ENCODE assay signal across 11 mouse cellular contexts in the genomic region with DNA sequence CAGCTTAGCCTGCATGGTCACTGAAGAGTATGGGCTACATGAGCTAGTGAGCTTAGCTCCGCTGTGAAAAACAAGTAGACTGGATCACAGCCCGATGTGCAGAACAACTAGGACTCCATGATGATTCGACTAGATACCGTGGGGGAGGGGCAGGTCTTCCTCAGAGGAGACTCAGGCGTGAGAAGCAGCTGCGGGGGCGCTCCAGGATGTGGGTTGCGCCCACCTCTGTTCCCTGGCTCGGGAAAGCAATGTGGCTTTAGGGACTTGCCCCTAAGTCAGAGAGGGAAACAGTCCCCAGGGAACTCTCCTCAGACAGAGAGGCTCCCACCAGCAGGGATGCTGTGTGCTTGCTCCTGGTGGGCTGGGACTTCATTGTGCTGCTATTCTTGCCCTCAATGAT. TPM values are rescaled to one million over a fixed set of nuclear protein-coding genes. Genes with fewer than 3 reads are reported as not detected.
A peak's percentile ranks its signal among the peaks of the same experiment; 100 is the strongest.
DNase-seq lines count a peak whose midpoint lies in the region; ATAC-seq and TF ChIP-seq lines count a peak whose summit lies in the region.
"Had no signal": no experiment of that assay in that cellular context is flagged by ENCODE, and none has a peak within 500 bp of the region (broad histone marks: within the 10 kb centered on the region; RNA-seq: fewer than 3 reads in every experiment).

No protein-coding gene starts in this region.

- ATAC-seq in embryonic facial prominence, embryonic 14.5 days (ENCODE audit: low read depth), result no peak
- ATAC-seq: Patski had no signal

- no peaks in the 10 kb centered on the region for H3K9me3 ChIP-seq in embryonic facial prominence, embryonic 14.5 days (ENCODE audit: control insufficient read depth, low read length)
- H3K9me3 ChIP-seq: embryonic facial prominence, embryonic 15.5 days; midbrain, embryonic 12.5 days had no signal

- H3K36me3 ChIP-seq in kidney, adult 2 months (ENCODE audit: control insufficient read depth, insufficient read depth, low read length), result no peaks in the 10 kb centered on the region
- H3K36me3 ChIP-seq in embryonic facial prominence, embryonic 14.5 days (ENCODE audit: control insufficient read depth, insufficient read depth, low read length), result no peaks in the 10 kb centered on the region
- H3K36me3 ChIP-seq: embryonic facial prominence, embryonic 15.5 days; midbrain, embryonic 12.5 days had no signal

- H3K4me1 ChIP-seq in kidney, adult 2 months (ENCODE audit: control insufficient read depth, insufficient read depth, low read length), result no peaks in the 10 kb centered on the region
- peaks cover 15% of the 10 kb centered on the region; the same call in 1 of the 2 replicates for H3K4me1 ChIP-seq in embryonic facial prominence, embryonic 14.5 days (ENCODE audit: control insufficient read depth, insufficient read depth, low read length)

- H3K4me2 ChIP-seq in embryonic facial prominence, embryonic 14.5 days (ENCODE audit: low read depth, low read length), result no peak overlapping the region
- H3K4me2 ChIP-seq: embryonic facial prominence, embryonic 15.5 days; midbrain, embryonic 12.5 days had no signal

- H3K27ac ChIP-seq in kidney, adult 2 months (ENCODE audit: insufficient read depth, low read depth, low read length), result no peak overlapping the region
- H3K27ac ChIP-seq in embryonic facial prominence, embryonic 14.5 days (replicated peaks; ENCODE audit: low read depth, low read length), result no peak overlapping the region
- H3K27ac ChIP-seq: embryonic facial prominence, embryonic 15.5 days; midbrain, embryonic 12.5 days had no signal

- DNase-seq in kidney, postnatal 14 days, result peak; percentile 31
- no peak for DNase-seq in kidney, adult 2 months
- peak; percentile 23 for DNase-seq in c-Kit-positive CD71-negative TER-119-negative erythroid progenitor cells, embryonic 14.5 days (ENCODE audit: low read depth)
- peak; percentile 47 for DNase-seq in embryonic facial prominence, embryonic 14.5 days (ENCODE audit: low spot score)
- DNase-seq in testis, postnatal 10 days (ENCODE audit: low spot score), result peak; percentile 79
- DNase-seq in spleen, postnatal 36 days (ENCODE audit: low spot score in 2 of 2), result no peak
- DNase-seq in urinary bladder, postnatal 25 days (ENCODE audit: low spot score), result no peak

- no peak overlapping the region for H3K9ac ChIP-seq in embryonic facial prominence, embryonic 14.5 days (ENCODE audit: low read depth, low read length)
- H3K9ac ChIP-seq: embryonic facial prominence, embryonic 15.5 days; midbrain, embryonic 12.5 days had no signal

- TF ChIP-seq POLR2A in kidney, adult 2 months (IDR thresholded peaks at IDR 0.05; ENCODE audit: low read depth, low read length), result no peak

- no peak for TF ChIP-seq CTCF in kidney, adult 2 months (conservative IDR thresholded peaks at IDR 0.05; ENCODE audit: insufficient read depth, insufficient read length, low read depth, low read length)

- no peak overlapping the region for H3K4me3 ChIP-seq in kidney, adult 2 months (ENCODE audit: insufficient read depth, low read depth, low read length)
- no peak overlapping the region for H3K4me3 ChIP-seq in embryonic facial prominence, embryonic 14.5 days (ENCODE audit: low read depth, low read length)
- H3K4me3 ChIP-seq: embryonic facial prominence, embryonic 15.5 days; midbrain, embryonic 12.5 days had no signal

- 30% methylated on average over 9 of the region's 9 CpGs for WGBS in kidney, adult 2 months
- 22% methylated on average over 9 of the region's 9 CpGs for WGBS in embryonic facial prominence, embryonic 14.5 days

- H3K27me3 ChIP-seq in kidney, adult 2 months (replicated peaks; ENCODE audit: control insufficient read depth, insufficient read depth, low read length), result no peaks in the 10 kb centered on the region
- H3K27me3 ChIP-seq in embryonic facial prominence, embryonic 14.5 days (replicated peaks; ENCODE audit: control insufficient read depth, insufficient read depth, low read length), result no peaks in the 10 kb centered on the region; the same call in 1 of the 2 replicates
- H3K27me3 ChIP-seq: embryonic facial prominence, embryonic 15.5 days; midbrain, embryonic 12.5 days; Patski had no signal

RNA-seq across cellular contexts. Expression of a gene that starts 33.8 kb away (rescaled TPM):
- 0.05 TPM in 1 of 2 replicates, not detected in the other for polyA plus RNA-seq in kidney, adult 2 months (2012; rRNA removed)
- 0.11 TPM in 1 of 2 replicates, not detected in the other for polyA plus RNA-seq in embryonic facial prominence, embryonic 14.5 days (2014; fragmentation: Nextera tagmentation; extraction: Ambion mirVana)
- polyA plus RNA-seq: embryonic facial prominence, embryonic 15.5 days; liver, adult 2 months; Patski had no signal

RNA-seq across cellular contexts. Expression of a gene that starts 47.7 kb away (rescaled TPM):
- polyA plus RNA-seq in kidney, adult 2 months (2012; rRNA removed), result 447 and 474 TPM in 2 replicates
- polyA plus RNA-seq in embryonic facial prominence, embryonic 14.5 days (2014; fragmentation: Nextera tagmentation; extraction: Ambion mirVana), result 464 and 480 TPM in 2 replicates

RNA-seq across cellular contexts. Expression of a gene that starts 48.4 kb away (rescaled TPM):
- 8.9 and 10.0 TPM in 2 replicates for polyA plus RNA-seq in kidney, adult 2 months (2012; rRNA removed)
- polyA plus RNA-seq in embryonic facial prominence, embryonic 14.5 days (2014; fragmentation: Nextera tagmentation; extraction: Ambion mirVana), result 36.8 and 41.4 TPM in 2 replicates

Comparison
In these comparisons a context has a peak if more than half of its experiments do, and no peak if none do; other contexts are left out.
1. DNase-seq: peak in kidney, postnatal 14 days (single experiment), c-Kit-positive CD71-negative TER-119-negative erythroid progenitor cells, embryonic 14.5 days (single experiment), embryonic facial prominence, embryonic 14.5 days (single experiment) and testis, postnatal 10 days (single experiment); none in kidney, adult 2 months (single experiment), spleen, postnatal 36 days (0 of 2) and urinary bladder, postnatal 25 days (single experiment).